Mouse (Mus musculus) urinary bladder, postnatal 14 days (tissue): Measurements from ENCODE around the gene Plbd2.

Experiments used
- DNase-seq: peaks from one replicate; pipeline ENCODE4 v3.0.0; 2021; ENCODE audit warnings: low spot score

The Plbd2 gene

DNA sequence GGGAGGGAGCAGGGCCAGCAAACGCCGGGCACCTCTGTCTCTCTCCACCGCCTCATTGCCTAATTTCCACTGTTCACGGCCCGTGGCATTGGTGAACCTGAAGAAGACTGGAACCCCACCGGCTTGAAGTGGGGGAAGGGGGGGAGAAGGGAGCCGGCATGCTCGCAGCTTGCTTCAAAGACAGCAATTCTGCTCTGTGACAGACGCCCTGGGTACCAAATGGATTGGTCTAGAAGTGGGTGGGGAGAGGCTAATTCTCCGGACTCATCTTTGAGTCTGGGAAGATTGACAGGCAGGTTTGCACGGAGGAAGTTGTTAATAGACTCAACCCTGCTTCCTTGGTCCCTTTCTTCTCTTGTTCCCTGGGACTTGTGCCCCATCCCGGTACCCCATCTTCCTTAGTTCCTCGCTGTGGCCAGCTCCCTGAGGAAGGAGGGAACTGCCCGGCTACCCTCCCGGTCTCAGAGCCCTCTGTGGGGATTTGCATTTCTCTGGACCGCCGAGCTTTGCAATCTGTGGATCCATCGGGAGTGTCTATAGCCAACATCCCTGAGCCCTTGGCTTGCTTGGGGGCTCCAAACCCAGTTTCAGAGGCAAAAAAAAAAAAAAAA, 66.4 kb downstream of the Plbd2 start:
- DNase-seq, result no peak

DNA sequence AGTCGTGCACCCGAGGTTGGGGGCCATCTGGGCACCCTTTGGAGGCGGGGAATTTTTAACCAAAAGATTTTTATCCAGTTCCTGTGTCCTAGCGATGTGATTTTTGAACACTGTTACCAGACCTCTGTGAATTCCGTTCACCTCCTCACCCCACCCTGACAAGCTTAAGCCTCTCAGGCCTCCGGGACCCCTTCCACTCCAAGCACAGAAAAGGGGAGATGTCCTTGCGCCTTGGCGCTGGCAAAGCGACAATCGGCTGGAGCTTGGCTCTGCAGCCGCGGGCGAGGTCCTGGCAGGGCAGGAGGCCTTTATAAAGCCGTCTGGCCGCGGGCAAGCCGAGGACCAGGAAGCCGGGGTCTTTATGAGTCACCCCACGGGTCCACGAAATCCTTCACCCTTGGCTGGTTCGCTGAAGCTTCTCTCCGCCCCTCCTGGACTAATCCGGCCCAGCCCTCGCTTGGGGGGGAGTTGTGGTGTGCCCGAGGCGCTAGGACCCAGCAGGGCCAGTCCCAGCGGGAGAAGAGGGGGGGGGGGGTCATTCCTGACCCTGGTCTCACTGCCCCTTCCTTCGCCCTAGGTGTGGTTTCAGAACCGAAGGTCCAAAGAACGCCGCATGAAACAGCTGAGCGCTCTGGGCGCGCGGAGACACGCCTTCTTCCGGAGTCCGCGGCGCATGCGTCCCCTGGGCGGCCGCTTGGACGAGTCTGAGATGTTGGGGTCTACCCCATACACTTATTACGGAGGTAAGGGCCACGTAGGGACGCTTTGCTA, 67.5 kb downstream of the Plbd2 start:
- no peak for DNase-seq

DNA sequence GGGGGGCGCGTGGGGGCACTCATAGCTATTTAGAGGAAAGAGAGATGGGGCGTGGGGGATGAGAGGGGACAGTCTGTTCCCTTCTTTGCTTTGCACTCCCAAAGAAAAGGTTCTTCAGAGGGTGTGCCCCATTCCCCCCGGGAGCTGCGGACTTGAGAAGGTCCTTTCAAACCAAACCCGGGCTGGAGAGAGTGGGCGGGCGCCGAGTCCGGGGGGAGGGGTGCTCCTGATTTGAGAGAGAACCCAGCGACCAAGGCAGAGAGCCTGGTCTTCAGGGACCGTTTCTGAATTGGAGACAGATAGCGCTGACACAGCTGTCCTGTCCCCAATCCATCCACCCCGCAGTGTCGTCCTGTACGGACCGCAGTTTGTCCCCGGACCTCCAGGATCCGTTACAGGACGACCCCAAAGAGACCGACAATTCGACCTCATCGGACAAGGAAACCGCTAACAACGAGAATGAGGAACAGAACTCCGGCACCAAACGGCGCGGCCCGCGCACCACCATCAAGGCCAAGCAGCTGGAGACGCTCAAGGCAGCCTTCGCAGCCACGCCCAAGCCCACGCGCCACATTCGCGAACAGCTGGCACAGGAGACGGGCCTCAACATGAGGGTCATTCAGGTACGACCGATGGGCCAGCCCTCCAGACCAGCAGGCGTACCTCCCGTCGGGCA, 68.3 kb downstream of the Plbd2 start:
- no peak for DNase-seq

DNA sequence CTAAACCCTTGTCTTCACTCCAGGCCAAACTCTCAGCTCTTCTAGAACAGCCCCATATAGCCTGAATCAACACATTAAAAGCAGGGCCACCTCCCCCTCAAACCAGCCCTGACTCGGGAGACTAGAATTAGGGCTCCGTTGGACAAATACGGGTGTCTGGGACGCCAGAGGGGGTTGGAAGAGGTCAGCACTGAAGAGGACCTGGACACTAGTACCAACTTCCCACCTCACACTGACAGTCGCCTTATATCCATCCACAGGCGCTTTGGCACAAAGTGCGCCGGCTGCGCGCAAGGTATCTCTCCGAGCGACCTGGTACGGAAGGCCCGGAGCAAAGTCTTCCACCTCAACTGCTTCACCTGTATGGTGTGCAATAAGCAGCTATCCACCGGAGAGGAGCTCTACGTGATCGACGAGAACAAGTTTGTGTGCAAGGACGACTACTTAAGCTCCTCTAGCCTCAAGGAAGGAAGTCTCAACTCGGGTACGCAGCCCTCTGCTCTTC, 69.1 kb downstream of the Plbd2 start:
- no peak for DNase-seq
